In the genomic region with DNA sequence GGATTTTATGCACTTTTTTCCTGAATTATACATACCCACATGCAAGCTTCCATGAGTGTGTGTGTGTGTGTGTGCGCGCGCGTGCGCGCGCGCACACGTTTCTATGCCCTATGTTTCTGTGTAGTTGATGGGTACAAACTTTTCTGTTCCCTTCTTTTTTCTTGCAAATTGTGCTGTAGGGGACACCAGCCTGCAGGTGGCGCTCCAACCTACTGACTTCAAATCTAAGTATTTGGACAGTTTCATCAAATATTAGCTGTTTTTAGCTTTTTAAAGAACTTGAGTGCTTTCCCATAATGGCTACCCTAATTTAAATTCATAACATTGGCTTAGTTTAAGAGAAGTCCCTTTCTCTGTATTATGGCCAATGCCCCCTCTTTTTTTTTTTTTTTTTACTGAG, we compare ENCODE assay signal across 11 mouse cellular contexts.
A peak's percentile ranks its signal among the peaks of the same experiment; 100 is the strongest.
DNase-seq lines count a peak whose midpoint lies in the region; ATAC-seq and TF ChIP-seq lines count a peak whose summit lies in the region.
"Had no signal": no experiment of that assay in that cellular context is flagged by ENCODE, and none has a peak within 500 bp of the region (broad histone marks: within the 10 kb centered on the region; RNA-seq: fewer than 3 reads in every experiment).

No protein-coding gene starts in this region.

- no peaks in the 10 kb centered on the region for H3K9me3 ChIP-seq in heart, embryonic 12.5 days (replicated peaks)
- H3K9me3 ChIP-seq in stomach, postnatal 0 days (ENCODE audit: control insufficient read depth, low read length): no peaks in the 10 kb centered on the region
- H3K9me3 ChIP-seq: embryonic facial prominence, embryonic 13.5 days; heart, embryonic 13.5 days had no signal

- no peak overlapping the region for H3K27ac ChIP-seq in heart, adult 2 months
- no peak overlapping the region for H3K27ac ChIP-seq in heart, embryonic 12.5 days (ENCODE audit: poor library complexity, severe bottlenecking)
- no peak overlapping the region for H3K27ac ChIP-seq in stomach, postnatal 0 days (replicated peaks)
- H3K27ac ChIP-seq: embryonic facial prominence, embryonic 13.5 days; heart, embryonic 13.5 days had no signal

- no peak for ATAC-seq in heart, embryonic 12.5 days (ENCODE audit: insufficient number of reproducible peaks, low FRiP score)
- no peak for ATAC-seq in stomach, postnatal 0 days (ENCODE audit: low FRiP score, low TSS enrichment)

- TF ChIP-seq CTCF in heart, adult 2 months (IDR thresholded peaks at IDR 0.05): peak; percentile 11; the same call in 1 of the 2 replicates
- peak; percentile 43 for TF ChIP-seq CTCF in stomach, postnatal 0 days (IDR thresholded peaks at IDR 0.05; ENCODE audit: low read depth)

- WGBS in heart, adult 2 months: 93% methylated on average over 10 of the region's 10 CpGs
- 93% methylated on average over 10 of the region's 10 CpGs for WGBS in heart, embryonic 12.5 days
- WGBS in stomach, postnatal 0 days: 95% methylated on average over 10 of the region's 10 CpGs

- TF ChIP-seq POLR2A in heart, adult 2 months (IDR thresholded peaks at IDR 0.05; ENCODE audit: insufficient read depth, low read depth, low read length): no peak

- H3K27me3 ChIP-seq in heart, adult 2 months (ENCODE audit: control insufficient read depth, insufficient read depth, low read length): no peaks in the 10 kb centered on the region
- H3K27me3 ChIP-seq in heart, embryonic 12.5 days (replicated peaks): no peaks in the 10 kb centered on the region
- H3K27me3 ChIP-seq in stomach, postnatal 0 days (ENCODE audit: control insufficient read depth, insufficient read depth, low read length): no peaks in the 10 kb centered on the region
- H3K27me3 ChIP-seq: embryonic facial prominence, embryonic 13.5 days; heart, embryonic 13.5 days had no signal

- H3K36me3 ChIP-seq in heart, adult 2 months (ENCODE audit: control insufficient read depth, insufficient read depth, low read length): no peaks in the 10 kb centered on the region
- no peaks in the 10 kb centered on the region for H3K36me3 ChIP-seq in heart, embryonic 12.5 days
- no peaks in the 10 kb centered on the region for H3K36me3 ChIP-seq in stomach, postnatal 0 days (ENCODE audit: control insufficient read depth, insufficient read depth, low read length)
- H3K36me3 ChIP-seq: embryonic facial prominence, embryonic 13.5 days; heart, embryonic 13.5 days had no signal

- DNase-seq in heart, adult 2 months: no peak
- peak; percentile 5 for DNase-seq in ovary, postnatal 36 days (ENCODE audit: low spot score)
- DNase-seq in ovary, postnatal 10 days (ENCODE audit: low spot score): no peak
- peak; percentile 5 to 47 for DNase-seq in cerebellum, postnatal 25 days
- no peak for DNase-seq in stomach, postnatal 0 days (ENCODE audit: low spot score)
- no peak for DNase-seq in c-Kit-positive CD71-positive TER-119-positive erythroid progenitor cells, embryonic 14.5 days (ENCODE audit: low spot score)
- no peak for DNase-seq in heart, adult 11 months
- DNase-seq: lung, postnatal 4 days had no signal

- no peaks in the 10 kb centered on the region for H3K4me1 ChIP-seq in heart, adult 2 months (ENCODE audit: control insufficient read depth, insufficient read depth, low read length)
- H3K4me1 ChIP-seq in heart, embryonic 12.5 days (replicated peaks): no peaks in the 10 kb centered on the region
- no peaks in the 10 kb centered on the region for H3K4me1 ChIP-seq in stomach, postnatal 0 days (replicated peaks; ENCODE audit: control insufficient read depth, insufficient read depth)
- H3K4me1 ChIP-seq: embryonic facial prominence, embryonic 13.5 days; heart, embryonic 13.5 days had no signal

- H3K4me3 ChIP-seq in heart, adult 2 months: no peak overlapping the region
- H3K4me3 ChIP-seq in heart, embryonic 12.5 days: no peak overlapping the region
- H3K4me3 ChIP-seq in stomach, postnatal 0 days (ENCODE audit: low read depth, low read length): no peak overlapping the region
- H3K4me3 ChIP-seq: embryonic facial prominence, embryonic 13.5 days; heart, embryonic 13.5 days had no signal

- TF ChIP-seq EP300 in heart, adult 2 months (IDR thresholded peaks at IDR 0.05; ENCODE audit: insufficient read depth, low read depth, low read length): no peak
- no peak for TF ChIP-seq EP300 in stomach, postnatal 0 days (optimal IDR thresholded peaks at IDR 0.05)

- no peaks in the 10 kb centered on the region for H3K79me2 ChIP-seq in heart, adult 2 months (replicated peaks; ENCODE audit: control insufficient read depth, insufficient read depth, low read length)

- H3K4me2 ChIP-seq in heart, embryonic 12.5 days: no peak overlapping the region
- no peak overlapping the region for H3K4me2 ChIP-seq in stomach, postnatal 0 days (replicated peaks; ENCODE audit: low read depth)
- H3K4me2 ChIP-seq: embryonic facial prominence, embryonic 13.5 days; heart, embryonic 13.5 days had no signal

- intact Hi-C loops in heart, adult 2 months (cut with DNase I): no loop called here

- H3K9ac ChIP-seq in heart, adult 2 months (ENCODE audit: low read depth, low read length): no peak overlapping the region
- H3K9ac ChIP-seq in heart, embryonic 12.5 days: no peak overlapping the region
- no peak overlapping the region for H3K9ac ChIP-seq in stomach, postnatal 0 days (ENCODE audit: low read length)
- H3K9ac ChIP-seq: embryonic facial prominence, embryonic 13.5 days; heart, embryonic 13.5 days had no signal

Comparison
In these comparisons a context has a peak if more than half of its experiments do, and no peak if none do; other contexts are left out.
1. DNase-seq: peak in ovary, postnatal 36 days (single experiment) and cerebellum, postnatal 25 days (2 of 2); none in heart, adult 2 months (0 of 2), ovary, postnatal 10 days (single experiment), stomach, postnatal 0 days (single experiment), c-Kit-positive CD71-positive TER-119-positive erythroid progenitor cells, embryonic 14.5 days (single experiment) and heart, adult 11 months (single experiment).